Mouse (Mus musculus): Measurements from ENCODE around the gene Slc31a2. TPM values are rescaled to one million over a fixed set of nuclear protein-coding genes. Genes with fewer than 3 reads are reported as not detected.
A peak's percentile ranks its signal among the peaks of the same experiment; 100 is the strongest.
"Not testable (repeated sequence)": the region's sequence is repeated elsewhere in the genome, so short reads cannot be mapped to it uniquely, and the experiment has no call there.

Slc31a2 gene
- polyA plus RNA-seq, 2 experiments = 2.9 to 4.1 TPM

- Histone ChIP-seq H3K36me3 (replicated peaks; ENCODE audit: control insufficient read depth, insufficient read depth, low read depth) (no peaks in the 10 kb centered on the region), H3K4me2 (ENCODE audit: low read depth) (no peak overlapping the region), H3K27me3 (ENCODE audit: control insufficient read depth, insufficient read depth, low read length) (no peaks in the 10 kb centered on the region), H3K9me3 (ENCODE audit: control insufficient read depth, low read length) (no peaks in the 10 kb centered on the region), H3K4me1 (replicated peaks; ENCODE audit: control insufficient read depth in 2 of 2, insufficient read depth in 2 of 2, low read length in 1 of 2) (no peaks in the 10 kb centered on the region), H3K4me3 (ENCODE audit: insufficient read depth in 1 of 2, low read depth in 2 of 2, low read length in 2 of 2) (no peak overlapping the region), H3K27ac (no peak overlapping the region), H3K9ac (replicated peaks) (no peak overlapping the region)
- DNase-seq (ENCODE audit: low read depth in 3 of 3, low spot score in 3 of 3) = no peak
- 44% methylated on average over 8 of the region's 8 CpGs for WGBS (ENCODE audit: insufficient replicate concordance)
- no peak for ATAC-seq (ENCODE audit: insufficient read depth)
- TF ChIP-seq CTCF (IDR thresholded peaks at IDR 0.05; ENCODE audit: low read depth) (no peak), EP300 (IDR thresholded peaks at IDR 0.05; ENCODE audit: low read depth) (no peak)
Observed at GRCm38 (mm10) chr4:62254551-62254950, 7.8 kb upstream of the Slc31a2 start.

GRCm38 (mm10) chr4:62256931-62257330 lies 5.4 kb upstream of the Slc31a2 start:
- Histone ChIP-seq H3K36me3 (replicated peaks; ENCODE audit: control insufficient read depth, insufficient read depth, low read depth) (no peaks in the 10 kb centered on the region), H3K9me3 (ENCODE audit: control insufficient read depth, low read length) (no peaks in the 10 kb centered on the region), H3K4me1 (replicated peaks; ENCODE audit: control insufficient read depth in 2 of 2, insufficient read depth in 2 of 2, low read length in 1 of 2) (no peaks in the 10 kb centered on the region), H3K27ac (no peak overlapping the region), H3K4me2 (ENCODE audit: low read depth) (no peak overlapping the region), H3K4me3 (ENCODE audit: insufficient read depth in 1 of 2, low read depth in 2 of 2, low read length in 2 of 2) (no peak overlapping the region), H3K9ac (replicated peaks) (no peak overlapping the region), H3K27me3 (ENCODE audit: control insufficient read depth, insufficient read depth, low read length) (no peaks in the 10 kb centered on the region)
- WGBS (ENCODE audit: insufficient replicate concordance) = 19% methylated on average over 8 of the region's 8 CpGs
- TF ChIP-seq EP300 (IDR thresholded peaks at IDR 0.05; ENCODE audit: low read depth) (no peak), CTCF (IDR thresholded peaks at IDR 0.05; ENCODE audit: low read depth) (no peak)
- DNase-seq (ENCODE audit: low read depth in 3 of 3, low spot score in 3 of 3) (peak in 1 of 3 experiments; percentile 16), ATAC-seq (ENCODE audit: insufficient read depth) (no peak)

- no peaks in the 10 kb centered on the region for H3K4me1 ChIP-seq (replicated peaks; ENCODE audit: control insufficient read depth in 2 of 2, insufficient read depth in 2 of 2, low read length in 1 of 2)
- WGBS (ENCODE audit: insufficient replicate concordance) = 28% methylated on average over 7 of the region's 7 CpGs
- H3K4me3 ChIP-seq (ENCODE audit: insufficient read depth in 1 of 2, low read depth in 2 of 2, low read length in 2 of 2) = no peak overlapping the region
- TF ChIP-seq CTCF (IDR thresholded peaks at IDR 0.05; ENCODE audit: low read depth) = peak; percentile 38; the same call in 1 of the 2 replicates
- TF ChIP-seq EP300 (IDR thresholded peaks at IDR 0.05; ENCODE audit: low read depth) = no peak
- H3K4me2 ChIP-seq (ENCODE audit: low read depth) = no peak overlapping the region
- no peaks in the 10 kb centered on the region for H3K27me3 ChIP-seq (ENCODE audit: control insufficient read depth, insufficient read depth, low read length)
- DNase-seq (ENCODE audit: low read depth in 3 of 3, low spot score in 3 of 3) (no peak), ATAC-seq (ENCODE audit: insufficient read depth) (no peak)
- H3K9me3 ChIP-seq (ENCODE audit: control insufficient read depth, low read length) = no peaks in the 10 kb centered on the region
- no peak overlapping the region for H3K27ac ChIP-seq
- H3K36me3 ChIP-seq (replicated peaks; ENCODE audit: control insufficient read depth, insufficient read depth, low read depth) = no peaks in the 10 kb centered on the region
- no peak overlapping the region for H3K9ac ChIP-seq (replicated peaks)
Observed at GRCm38 (mm10) chr4:62263133-62263844, 927 bp downstream of the Slc31a2 start.

GRCm38 (mm10) chr4:62265154-62265836 lies 2.9 kb downstream of the Slc31a2 start:
- DNase-seq (ENCODE audit: low read depth in 3 of 3, low spot score in 3 of 3) (peak; percentile 27 to 38 (median 35)), ATAC-seq (ENCODE audit: insufficient read depth) (no peak)
- TF ChIP-seq CTCF (IDR thresholded peaks at IDR 0.05; ENCODE audit: low read depth) (no peak), EP300 (IDR thresholded peaks at IDR 0.05; ENCODE audit: low read depth) (no peak)
- WGBS (ENCODE audit: insufficient replicate concordance) = 48% methylated on average over 10 of the region's 10 CpGs
- no peaks in the 10 kb centered on the region for H3K27me3 ChIP-seq (ENCODE audit: control insufficient read depth, insufficient read depth, low read length)
- no peak overlapping the region for H3K4me3 ChIP-seq (ENCODE audit: insufficient read depth in 1 of 2, low read depth in 2 of 2, low read length in 2 of 2)
- H3K9me3 ChIP-seq (ENCODE audit: control insufficient read depth, low read length) = no peaks in the 10 kb centered on the region
- H3K27ac ChIP-seq = no peak overlapping the region
- H3K4me1 ChIP-seq (replicated peaks; ENCODE audit: control insufficient read depth in 2 of 2, insufficient read depth in 2 of 2, low read length in 1 of 2) = no peaks in the 10 kb centered on the region
- no peak overlapping the region for H3K9ac ChIP-seq (replicated peaks)
- no peaks in the 10 kb centered on the region for H3K36me3 ChIP-seq (replicated peaks; ENCODE audit: control insufficient read depth, insufficient read depth, low read depth)
- H3K4me2 ChIP-seq (ENCODE audit: low read depth) = no peak overlapping the region

GRCm38 (mm10) chr4:62266016-62266415 lies 3.7 kb downstream of the Slc31a2 start:
- not testable (repeated sequence) for DNase-seq (ENCODE audit: low read depth in 3 of 3, low spot score in 3 of 3); H3K27me3 ChIP-seq (ENCODE audit: control insufficient read depth, insufficient read depth, low read length); ATAC-seq (ENCODE audit: insufficient read depth)

More at GRCm38 (mm10) chr4:62266016-62266415, 3.7 kb downstream of the Slc31a2 start:
- H3K9me3 ChIP-seq (ENCODE audit: control insufficient read depth, low read length); H3K27ac ChIP-seq; H3K36me3 ChIP-seq (replicated peaks; ENCODE audit: control insufficient read depth, insufficient read depth, low read depth); H3K4me2 ChIP-seq (ENCODE audit: low read depth); H3K4me1 ChIP-seq (replicated peaks; ENCODE audit: control insufficient read depth in 2 of 2, insufficient read depth in 2 of 2, low read length in 1 of 2); H3K4me3 ChIP-seq (ENCODE audit: insufficient read depth in 1 of 2, low read depth in 2 of 2, low read length in 2 of 2); H3K9ac ChIP-seq (replicated peaks): not testable (repeated sequence)
- 32% methylated on average over 6 of the region's 7 CpGs for WGBS (ENCODE audit: insufficient replicate concordance)
